Comparison of ENCODE assay signal across 11 mouse cellular contexts in the genomic region with DNA sequence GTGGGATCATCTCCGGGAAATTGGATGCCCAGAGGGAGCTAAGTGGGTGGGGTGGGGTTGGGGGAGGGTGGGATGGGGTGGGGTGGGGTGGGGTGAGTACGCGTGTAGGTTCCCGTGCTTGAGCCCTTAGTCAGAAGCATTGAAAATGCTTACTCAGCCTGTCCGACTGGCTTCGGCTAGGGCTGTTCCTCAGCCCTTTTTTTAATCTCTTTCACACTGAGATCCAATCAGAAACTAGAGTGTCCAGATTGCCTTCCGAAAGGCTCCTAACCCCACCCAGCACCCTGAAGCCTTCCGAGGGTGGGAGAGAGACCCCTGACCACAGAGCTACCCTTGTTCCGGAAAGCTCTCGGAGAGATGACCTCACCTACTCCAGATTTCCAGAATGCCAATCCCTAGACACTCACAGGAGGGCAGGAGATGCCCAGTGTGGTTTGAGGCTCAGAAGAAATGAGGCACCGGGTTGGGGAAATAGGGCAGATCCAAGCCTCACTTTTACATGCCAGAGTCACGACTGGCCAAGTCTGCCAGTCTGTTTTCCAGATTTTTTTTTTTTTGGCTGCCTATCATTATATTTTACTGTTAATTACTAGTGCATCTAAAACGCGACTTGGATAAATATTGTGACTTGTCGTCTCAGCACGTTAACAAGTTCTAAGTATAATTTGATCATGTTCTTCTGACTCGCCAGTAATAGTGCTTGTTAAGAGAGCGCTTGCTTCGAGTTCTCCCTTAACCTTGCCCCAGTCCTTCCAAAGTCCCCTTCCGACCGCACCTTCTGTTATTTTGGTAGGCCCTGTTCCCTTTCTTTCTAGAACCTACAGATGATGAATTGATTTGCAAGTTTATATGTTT. TPM values are rescaled to one million over a fixed set of nuclear protein-coding genes. Genes with fewer than 3 reads are reported as not detected.
DNase-seq lines count a peak whose midpoint lies in the region; ATAC-seq and TF ChIP-seq lines count a peak whose summit lies in the region.
"Had no signal": no experiment of that assay in that cellular context is flagged by ENCODE, and none has a peak within 500 bp of the region (broad histone marks: within the 10 kb centered on the region; RNA-seq: fewer than 3 reads in every experiment).

No protein-coding gene starts in this region.

- TF ChIP-seq CTCF in forebrain, postnatal 0 days (IDR thresholded peaks at IDR 0.05; ENCODE audit: low read depth) = no peak

- no peak for DNase-seq in forebrain, embryonic 11.5 days (ENCODE audit: low spot score)
- no peak for DNase-seq in lung, postnatal 25 days (ENCODE audit: low spot score)
- DNase-seq in forebrain, postnatal 0 days = peak; percentile 36
- DNase-seq in thymus, postnatal 10 days (ENCODE audit: low spot score in 2 of 2) = no peak
- no peak for DNase-seq in kidney, postnatal 10 days
- DNase-seq: adrenal gland, postnatal 10 days; cerebellum, postnatal 36 days had no signal

- no peak overlapping the region for H3K4me2 ChIP-seq in forebrain, embryonic 13.5 days
- H3K4me2 ChIP-seq in forebrain, embryonic 11.5 days (ENCODE audit: low read depth, low read length, severe bottlenecking) = no peak overlapping the region
- H3K4me2 ChIP-seq in lung, embryonic 15.5 days = peak overlapping the region; percentile 46
- H3K4me2 ChIP-seq in forebrain, postnatal 0 days (ENCODE audit: low read depth) = no peak overlapping the region
- H3K4me2 ChIP-seq in stomach, embryonic 15.5 days = peak overlapping the region; percentile 39

- H3K27ac ChIP-seq in forebrain, embryonic 13.5 days = no peak overlapping the region
- H3K27ac ChIP-seq in forebrain, embryonic 11.5 days (ENCODE audit: low read depth, low read length) = no peak overlapping the region
- H3K27ac ChIP-seq in lung, embryonic 15.5 days = no peak overlapping the region
- H3K27ac ChIP-seq in forebrain, postnatal 0 days (ENCODE audit: low read depth, low read length) = no peak overlapping the region
- H3K27ac ChIP-seq in stomach, embryonic 15.5 days = no peak overlapping the region
- H3K27ac ChIP-seq: midbrain, embryonic 10.5 days had no signal

- no peaks in the 10 kb centered on the region for H3K36me3 ChIP-seq in forebrain, embryonic 13.5 days (ENCODE audit: poor library complexity, severe bottlenecking)
- no peaks in the 10 kb centered on the region for H3K36me3 ChIP-seq in forebrain, embryonic 11.5 days (ENCODE audit: control insufficient read depth, insufficient read depth, low read length)
- no peaks in the 10 kb centered on the region for H3K36me3 ChIP-seq in lung, embryonic 15.5 days
- no peaks in the 10 kb centered on the region for H3K36me3 ChIP-seq in forebrain, postnatal 0 days (ENCODE audit: insufficient read depth)
- H3K36me3 ChIP-seq in stomach, embryonic 15.5 days = no peaks in the 10 kb centered on the region
- H3K36me3 ChIP-seq: midbrain, embryonic 10.5 days had no signal

- H3K4me3 ChIP-seq in forebrain, embryonic 13.5 days = no peak overlapping the region
- no peak overlapping the region for H3K4me3 ChIP-seq in forebrain, embryonic 11.5 days (ENCODE audit: low read depth, low read length)
- peak overlapping the region; percentile 12 for H3K4me3 ChIP-seq in lung, embryonic 15.5 days
- H3K4me3 ChIP-seq in forebrain, postnatal 0 days (ENCODE audit: low read depth, low read length) = no peak overlapping the region
- H3K4me3 ChIP-seq in stomach, embryonic 15.5 days (replicated peaks) = no peak overlapping the region
- H3K4me3 ChIP-seq: midbrain, embryonic 10.5 days had no signal

- H3K9me3 ChIP-seq in forebrain, embryonic 13.5 days (replicated peaks) = no peaks in the 10 kb centered on the region
- H3K9me3 ChIP-seq in forebrain, embryonic 11.5 days (ENCODE audit: control insufficient read depth, low read length) = no peaks in the 10 kb centered on the region
- no peaks in the 10 kb centered on the region for H3K9me3 ChIP-seq in lung, embryonic 15.5 days
- no peaks in the 10 kb centered on the region for H3K9me3 ChIP-seq in forebrain, postnatal 0 days (ENCODE audit: low read length)
- no peaks in the 10 kb centered on the region for H3K9me3 ChIP-seq in stomach, embryonic 15.5 days
- H3K9me3 ChIP-seq: midbrain, embryonic 10.5 days had no signal

- WGBS in forebrain, embryonic 13.5 days = 73% methylated on average over 21 of the region's 21 CpGs
- WGBS in forebrain, embryonic 11.5 days = 82% methylated on average over 21 of the region's 21 CpGs
- 55% methylated on average over 21 of the region's 21 CpGs for WGBS in lung, embryonic 15.5 days
- 47% methylated on average over 21 of the region's 21 CpGs for WGBS in forebrain, postnatal 0 days
- WGBS in stomach, embryonic 15.5 days = 67% methylated on average over 21 of the region's 21 CpGs

- no peak overlapping the region for H3K9ac ChIP-seq in forebrain, embryonic 13.5 days
- no peak overlapping the region for H3K9ac ChIP-seq in forebrain, embryonic 11.5 days (ENCODE audit: low read length)
- H3K9ac ChIP-seq in lung, embryonic 15.5 days = no peak overlapping the region
- H3K9ac ChIP-seq in forebrain, postnatal 0 days = no peak overlapping the region
- no peak overlapping the region for H3K9ac ChIP-seq in stomach, embryonic 15.5 days

- ATAC-seq in forebrain, embryonic 13.5 days = peak; percentile 57; the same call in 1 of the 2 replicates
- ATAC-seq in forebrain, embryonic 11.5 days (replicated peaks; ENCODE audit: low FRiP score) = no peak
- peak; percentile 31; the same call in 1 of the 2 replicates for ATAC-seq in lung, embryonic 15.5 days (ENCODE audit: borderline replicate concordance, extremely low read depth, low FRiP score, low TSS enrichment)
- peak; percentile 76 for ATAC-seq in forebrain, postnatal 0 days
- 0 out of 2 replicates have a peak, but pooled peaks have one; percentile 31 for ATAC-seq in stomach, embryonic 15.5 days (ENCODE audit: insufficient read depth, low FRiP score, low read depth)

- no peaks in the 10 kb centered on the region for H3K4me1 ChIP-seq in forebrain, embryonic 13.5 days
- H3K4me1 ChIP-seq in forebrain, embryonic 11.5 days (replicated peaks; ENCODE audit: control insufficient read depth, insufficient read depth, low read length) = no peaks in the 10 kb centered on the region
- peaks cover 9% of the 10 kb centered on the region; the same call in 1 of the 2 replicates for H3K4me1 ChIP-seq in lung, embryonic 15.5 days
- no peaks in the 10 kb centered on the region for H3K4me1 ChIP-seq in forebrain, postnatal 0 days (ENCODE audit: insufficient read depth)
- no peaks in the 10 kb centered on the region for H3K4me1 ChIP-seq in stomach, embryonic 15.5 days

- H3K27me3 ChIP-seq in forebrain, embryonic 13.5 days = no peaks in the 10 kb centered on the region
- H3K27me3 ChIP-seq in forebrain, embryonic 11.5 days (ENCODE audit: control insufficient read depth, insufficient read depth, low read length) = no peaks in the 10 kb centered on the region
- H3K27me3 ChIP-seq in lung, embryonic 15.5 days = no peaks in the 10 kb centered on the region
- no peaks in the 10 kb centered on the region for H3K27me3 ChIP-seq in forebrain, postnatal 0 days (ENCODE audit: insufficient read depth, low read length)
- H3K27me3 ChIP-seq in stomach, embryonic 15.5 days (replicated peaks) = no peaks in the 10 kb centered on the region

RNA-seq across cellular contexts. Expression of a gene that starts 26.2 kb away (rescaled TPM):
- 0.16 TPM in 1 of 2 replicates, not detected in the other for polyA plus RNA-seq in forebrain, embryonic 13.5 days (2015; fragmentation: Nextera tagmentation; extraction: Ambion mirVana)
- polyA plus RNA-seq in forebrain, embryonic 11.5 days (2014; fragmentation: Nextera tagmentation; extraction: Ambion mirVana) = not detected in 2 replicates
- polyA plus RNA-seq in lung, embryonic 15.5 days (2015; fragmentation: Nextera tagmentation; extraction: Ambion mirVana) = 0.24 and 0.56 TPM in 2 replicates
- 0.62 and 1.2 TPM in 2 replicates for total RNA-seq in forebrain, postnatal 0 days (2014; rRNA removed)
- polyA plus RNA-seq in forebrain, postnatal 0 days (2015; fragmentation: Nextera tagmentation; extraction: Ambion mirVana) = 0.36 and 0.67 TPM in 2 replicates
- 0.06 TPM in 2 replicates for polyA plus RNA-seq in stomach, embryonic 15.5 days (2015; fragmentation: Nextera tagmentation; extraction: Ambion mirVana)

Comparison
In these comparisons a context has a peak if more than half of its experiments do, and no peak if none do; other contexts are left out.
1. H3K4me2 ChIP-seq: peak in lung, embryonic 15.5 days (single experiment) and stomach, embryonic 15.5 days (single experiment); none in forebrain, embryonic 13.5 days (single experiment), forebrain, embryonic 11.5 days (single experiment) and forebrain, postnatal 0 days (single experiment).